ENCODE assay signal across 32 mouse cellular contexts in genomic region chr11:90015281-90015680, GRCm38 (mm10). TPM values are rescaled to one million over a fixed set of nuclear protein-coding genes. Genes with fewer than 3 reads are reported as not detected.
DNase-seq lines count a peak whose midpoint lies in the region; ATAC-seq lines count a peak whose summit lies in the region.
"Had no signal": no experiment of that assay in that cellular context is flagged by ENCODE, and none has a peak within 500 bp of the region (broad histone marks: within the 10 kb centered on the region; RNA-seq: fewer than 3 reads in every experiment).

No protein-coding gene starts in this region.

- WGBS in heart, embryonic 10.5 days: 61% methylated on average over 7 of the region's 7 CpGs
- WGBS in embryonic facial prominence, embryonic 10.5 days: 39% methylated on average over 7 of the region's 7 CpGs
- WGBS in neural tube, embryonic 15.5 days: 83% methylated on average over 7 of the region's 7 CpGs

- no peak overlapping the region for H3K4me2 ChIP-seq in neural tube, embryonic 15.5 days
- H3K4me2 ChIP-seq: embryonic facial prominence, embryonic 12.5 days; forebrain, embryonic 13.5 days; heart, embryonic 12.5 days; heart, embryonic 15.5 days; hindbrain, embryonic 14.5 days had no signal

- H3K4me3 ChIP-seq in heart, embryonic 10.5 days: no peak overlapping the region
- H3K4me3 ChIP-seq in embryonic facial prominence, embryonic 10.5 days: no peak overlapping the region
- H3K4me3 ChIP-seq in neural tube, embryonic 15.5 days (replicated peaks): no peak overlapping the region
- H3K4me3 ChIP-seq: embryonic facial prominence, embryonic 12.5 days; erythroblast, embryonic 14.5 days; forebrain, embryonic 13.5 days; gastrocnemius, adult 2 months; heart, adult 2 months; heart, embryonic 12.5 days; heart, embryonic 15.5 days had no signal

- intact Hi-C loops in heart, postnatal 10 days (cut with DNase I): no loop called here

- 0 out of 2 replicates have a peak, but pooled peaks cover 4% of the 10 kb centered on the region for H3K27me3 ChIP-seq in heart, embryonic 10.5 days (ENCODE audit: insufficient read depth, poor library complexity, severe bottlenecking)
- H3K27me3 ChIP-seq in embryonic facial prominence, embryonic 10.5 days (replicated peaks; ENCODE audit: low read depth, poor library complexity, severe bottlenecking): no peaks in the 10 kb centered on the region
- H3K27me3 ChIP-seq in neural tube, embryonic 15.5 days (replicated peaks): no peaks in the 10 kb centered on the region
- H3K27me3 ChIP-seq: embryonic facial prominence, embryonic 12.5 days; forebrain, embryonic 13.5 days; heart, embryonic 12.5 days had no signal

- H3K27ac ChIP-seq in heart, embryonic 10.5 days: no peak overlapping the region
- 0 out of 2 replicates have a peak overlapping the region, but pooled peaks have one; percentile 3 for H3K27ac ChIP-seq in embryonic facial prominence, embryonic 10.5 days (replicated peaks)
- H3K27ac ChIP-seq in neural tube, embryonic 15.5 days (replicated peaks): no peak overlapping the region
- H3K27ac ChIP-seq: embryonic facial prominence, embryonic 12.5 days; forebrain, embryonic 13.5 days; gastrocnemius, adult 2 months; heart, adult 2 months; heart, embryonic 15.5 days; hindbrain, embryonic 14.5 days; hindbrain, postnatal 0 days had no signal

- H3K36me3 ChIP-seq in heart, embryonic 10.5 days: no peaks in the 10 kb centered on the region
- H3K36me3 ChIP-seq in embryonic facial prominence, embryonic 10.5 days (replicated peaks): no peaks in the 10 kb centered on the region
- no peaks in the 10 kb centered on the region for H3K36me3 ChIP-seq in neural tube, embryonic 15.5 days
- H3K36me3 ChIP-seq: embryonic facial prominence, embryonic 12.5 days; heart, embryonic 12.5 days; heart, embryonic 15.5 days had no signal

- ATAC-seq in neural tube, embryonic 15.5 days (ENCODE audit: low FRiP score): no peak
- ATAC-seq: activated CD4-positive, CD25-positive, alpha-beta regulatory T cell, adult 4 months; CD4-positive, CD25-positive, alpha-beta regulatory T cell, adult 4 months; forebrain, embryonic 13.5 days; forebrain, embryonic 16.5 days; hindbrain, postnatal 0 days; inflammation-experienced regulatory T-cells, adult 6 months; intestine, embryonic 16.5 days had no signal

- no peaks in the 10 kb centered on the region for H3K9me3 ChIP-seq in heart, embryonic 10.5 days
- H3K9me3 ChIP-seq in embryonic facial prominence, embryonic 10.5 days: no peaks in the 10 kb centered on the region
- no peaks in the 10 kb centered on the region for H3K9me3 ChIP-seq in neural tube, embryonic 15.5 days (replicated peaks)
- H3K9me3 ChIP-seq: embryonic facial prominence, embryonic 12.5 days; forebrain, embryonic 13.5 days; heart, embryonic 15.5 days had no signal

- peak; percentile 64 for DNase-seq in heart, embryonic 10.5 days (ENCODE audit: low spot score)
- DNase-seq in heart, postnatal 10 days: no peak
- peak; percentile 15 for DNase-seq in 416B (ENCODE audit: low read depth)
- DNase-seq in embryonic facial prominence, embryonic 10.5 days (ENCODE audit: low spot score): peak; percentile 42
- no peak for DNase-seq in thymus, adult 18-20 months
- DNase-seq: adrenal gland, adult 8-10 months; adrenal gland, postnatal 25 days; cerebellum, adult 11-12 months; cerebellum, adult 8-10 months; cerebellum, postnatal 10 days; cerebellum, postnatal 36 days; embryo, embryonic 11 days; gastrocnemius, adult 2 months; gastrocnemius, postnatal 14 days; heart, adult 2 months; heart, postnatal 14 days; heart, postnatal 4 days; kidney, adult 18-20 months had no signal

- H3K9ac ChIP-seq in neural tube, embryonic 15.5 days (replicated peaks): no peak overlapping the region
- H3K9ac ChIP-seq: embryonic facial prominence, embryonic 12.5 days; forebrain, embryonic 13.5 days; heart, embryonic 12.5 days; heart, embryonic 15.5 days; hindbrain, embryonic 14.5 days had no signal

- no peaks in the 10 kb centered on the region for H3K4me1 ChIP-seq in heart, embryonic 10.5 days
- peaks cover 7% of the 10 kb centered on the region for H3K4me1 ChIP-seq in embryonic facial prominence, embryonic 10.5 days
- no peaks in the 10 kb centered on the region for H3K4me1 ChIP-seq in neural tube, embryonic 15.5 days
- H3K4me1 ChIP-seq: forebrain, embryonic 13.5 days; heart, embryonic 12.5 days; heart, embryonic 15.5 days had no signal

RNA-seq across cellular contexts. Expression of gene Pctp, which starts 12.6 kb away (rescaled TPM):
- polyA plus RNA-seq in heart, embryonic 10.5 days (2016; fragmentation: Nextera tagmentation; extraction: Ambion mirVana): 26.2 and 28.5 TPM in 2 replicates
- total RNA-seq in heart, postnatal 10 days (2021): 1 to 10 TPM; 4.5 to 5.6 TPM
- 16.9 and 19.4 TPM in 2 replicates for polyA plus RNA-seq in embryonic facial prominence, embryonic 10.5 days (2016; fragmentation: Nextera tagmentation; extraction: Ambion mirVana)
- polyA plus RNA-seq in neural tube, embryonic 15.5 days (2015; fragmentation: Nextera tagmentation; extraction: Ambion mirVana): 1.7 and 4.2 TPM in 2 replicates

RNA-seq across cellular contexts. Expression of gene Tmem100, which starts 14.9 kb away (rescaled TPM):
- 13.6 and 14.1 TPM in 2 replicates for polyA plus RNA-seq in heart, embryonic 10.5 days (2016; fragmentation: Nextera tagmentation; extraction: Ambion mirVana)
- total RNA-seq in heart, postnatal 10 days (2021): 10 to 100 TPM; 20.4 to 39.3 TPM
- polyA plus RNA-seq in embryonic facial prominence, embryonic 10.5 days (2016; fragmentation: Nextera tagmentation; extraction: Ambion mirVana): 7.0 and 7.7 TPM in 2 replicates
- polyA plus RNA-seq in neural tube, embryonic 15.5 days (2015; fragmentation: Nextera tagmentation; extraction: Ambion mirVana): 23.0 and 24.1 TPM in 2 replicates
- polyA plus RNA-seq: activated CD4-positive, CD25-positive, alpha-beta regulatory T cell, adult 4 months; C2C12; CD4-positive, CD25-positive, alpha-beta regulatory T cell, adult 4 months; erythroblast, embryonic 14.5 days; inflammation-experienced regulatory T-cells, adult 6 months had no signal

Comparison
In these comparisons a context has a peak if more than half of its experiments do, and no peak if none do; other contexts are left out.
1. DNase-seq: peak in heart, embryonic 10.5 days (single experiment), 416B (single experiment) and embryonic facial prominence, embryonic 10.5 days (single experiment); none in heart, postnatal 10 days (0 of 2) and thymus, adult 18-20 months (0 of 2).